Mouse (Mus musculus) ES-E14 (cell line): ENCODE data around the gene Rabif. TPM values are rescaled to one million over a fixed set of nuclear protein-coding genes. Genes with fewer than 3 reads are reported as not detected.
"Not testable (repeated sequence)": the region's sequence is repeated elsewhere in the genome, so short reads cannot be mapped to it uniquely, and the experiment has no call there.

Experiments
- DNase-seq: peaks from one replicate; pipeline ENCODE4 v3.0.0-alpha.2; 2013; ENCODE audit warnings: low read depth, low spot score
- H3K27ac ChIP-seq: 2 replicates; pipeline ENCODE4 v1.5.1; 2012; ENCODE audit warnings: low read depth, mild to moderate bottlenecking, low read length, moderate library complexity, mixed read lengths; ENCODE audit not compliant: poor library complexity, insufficient read depth, severe bottlenecking
- H3K36me3 ChIP-seq: 2 replicates; pipeline ENCODE4 v1.6.1; 2012; ENCODE audit warnings: mild to moderate bottlenecking, low read length, moderate library complexity, mixed read lengths; ENCODE audit not compliant: control insufficient read depth, poor library complexity, insufficient read depth, severe bottlenecking
- H3K4me1 ChIP-seq, 2 experiments: fragments of 150-350 bp in 1 of 2; sonication (generic) in 1 of 2; 2 replicates each; pipeline ENCODE4 v1.6.1; 2012; ENCODE audit warnings: low read length in 2 of 2, mild to moderate bottlenecking in 1 of 2, mixed read lengths in 1 of 2; ENCODE audit not compliant: control insufficient read depth in 2 of 2, insufficient read depth in 2 of 2, poor library complexity in 1 of 2
- H3K4me3 ChIP-seq, 2 experiments: fragments of 150-350 bp in 1 of 2; sonication (generic) in 1 of 2; 2 replicates each; pipeline ENCODE4 v1.5.1; 2012; ENCODE audit warnings: low read length in 2 of 2, low read depth in 1 of 2, mild to moderate bottlenecking in 1 of 2, mixed read lengths in 1 of 2; ENCODE audit not compliant: insufficient read depth in 1 of 2, poor library complexity in 1 of 2, severe bottlenecking in 1 of 2
- H3K9ac ChIP-seq: 2 replicates; pipeline ENCODE4 v1.6.1; 2012; ENCODE audit warnings: low read depth, mild to moderate bottlenecking, low read length, mixed read lengths; ENCODE audit not compliant: poor library complexity, insufficient read depth, severe bottlenecking
- H3K9me3 ChIP-seq: fragments of 150-350 bp; sonication (generic); 2 replicates; pipeline ENCODE4 v1.6.1; 2012; ENCODE audit warnings: low read depth, mild to moderate bottlenecking, low read length; ENCODE audit not compliant: control insufficient read depth, insufficient read depth
- CHD2 ChIP-seq: IDR thresholded peaks from 2 replicates; pipeline ENCODE4 v1.6.1; 2014; ENCODE audit warnings: mild to moderate bottlenecking, low read depth, low read length, inconsistent platforms
- HCFC1 ChIP-seq: IDR thresholded peaks from 2 replicates; pipeline ENCODE4 v1.6.1; 2012; ENCODE audit warnings: low read length, inconsistent platforms, borderline replicate concordance; ENCODE audit not compliant: insufficient read depth
- MAFK ChIP-seq: IDR thresholded peaks from 2 replicates; pipeline ENCODE4 v1.6.1; 2014; ENCODE audit warnings: mild to moderate bottlenecking, low read depth, low read length, inconsistent platforms; ENCODE audit not compliant: insufficient read depth
- ZC3H11A ChIP-seq: IDR thresholded peaks from 2 replicates; pipeline ENCODE4 v1.6.1; 2012; ENCODE audit warnings: low read depth, mild to moderate bottlenecking, inconsistent platforms, low read length, borderline replicate concordance
- ZNF384 ChIP-seq: IDR thresholded peaks from 2 replicates; pipeline ENCODE4 v1.6.1; 2012; ENCODE audit warnings: low read depth, low read length, inconsistent platforms
- in situ Hi-C, 2 experiments: fragments of 600-800 bp; cut with MboI; formaldehyde crosslinking; loops; one replicate each; pipeline ENCODE4 v1.15.1; 2025; ENCODE audit warnings: low sequenced_read_pairs in 2 of 2, inconsistent platforms in 1 of 2; ENCODE audit not compliant: unreplicated experiment in 2 of 2
- total RNA-seq: library from RNA; depleted of rRNA; stranded (reverse); fragments of 300-350 nt; gene quantifications from 2 replicates; pipeline ENCODE4 v1.2.3, GENCODE M21; 2012; rRNA removed

The Rabif gene
- 23.3 and 24.9 TPM in 2 replicates for total RNA-seq

- H3K27ac ChIP-seq = peak within 1 kb of the TSS; percentile 85
- no peak for TF ChIP-seq ZNF384
- TF ChIP-seq HCFC1 = peak; percentile 29; the same call in 1 of the 2 replicates
- in situ Hi-C loops = no loop called here
- DNase-seq = peak; percentile 93
- peaks cover 2% of the 10 kb centered on the region; the same call in 1 of the 2 replicates for H3K36me3 ChIP-seq
- H3K9me3 ChIP-seq = no peaks in the 10 kb centered on the region
- peak within 1 kb of the TSS; percentile 82 for H3K9ac ChIP-seq
- H3K4me1 ChIP-seq = peaks cover 0 to 1% of the 10 kb centered on the region in 2 experiments; a peak in 1 of 4 replicates
- H3K4me3 ChIP-seq = peak within 1 kb of the TSS; percentile 72 to 90
Measured at GRCm38 (mm10) chr1:134494428-134495215, at the start of gene Rabif. Rabif (plus strand) TSS chr1:134494648.

GRCm38 (mm10) chr1:134445418-134445817 lies 49.0 kb upstream of the Rabif start:
- TF ChIP-seq ZNF384 (no peak), CHD2 (no peak), MAFK (no peak), HCFC1 (no peak), ZC3H11A (no peak)
- in situ Hi-C loops = no loop called here
- no peak overlapping the region for H3K9ac ChIP-seq
- DNase-seq = no peak
- no peak overlapping the region for H3K4me3 ChIP-seq
- H3K36me3 ChIP-seq = no peaks in the 10 kb centered on the region
- peaks cover 8% of the 10 kb centered on the region for H3K9me3 ChIP-seq
- no peak overlapping the region for H3K27ac ChIP-seq
- H3K4me1 ChIP-seq = no peaks in the 10 kb centered on the region

- H3K4me3 ChIP-seq, H3K36me3 ChIP-seq, H3K9me3 ChIP-seq, DNase-seq, in situ Hi-C loops, H3K9ac ChIP-seq, H3K27ac ChIP-seq, H3K4me1 ChIP-seq: not testable (repeated sequence)
Measured at GRCm38 (mm10) chr1:134448537-134448936, 45.9 kb upstream of the Rabif start.

GRCm38 (mm10) chr1:134450201-134450600 lies 44.2 kb upstream of the Rabif start:
- Histone ChIP-seq H3K9ac (no peak overlapping the region), H3K4me1 (no peaks in the 10 kb centered on the region), H3K27ac (no peak overlapping the region), H3K9me3 (no peaks in the 10 kb centered on the region), H3K4me3 (no peak overlapping the region), H3K36me3 (no peaks in the 10 kb centered on the region)
- DNase-seq = no peak
- in situ Hi-C loops = no loop called here
- TF ChIP-seq ZC3H11A (no peak), MAFK (no peak), HCFC1 (no peak), ZNF384 (no peak), CHD2 (no peak)

- no peak for TF ChIP-seq ZC3H11A
- no peak for TF ChIP-seq MAFK
- in situ Hi-C loops = no loop called here
- Histone ChIP-seq H3K36me3 (no peaks in the 10 kb centered on the region), H3K4me3 (no peak overlapping the region), H3K9me3 (no peaks in the 10 kb centered on the region), H3K4me1 (no peaks in the 10 kb centered on the region), H3K9ac (no peak overlapping the region), H3K27ac (no peak overlapping the region)
- no peak for DNase-seq
Measured at GRCm38 (mm10) chr1:134450986-134451385, 43.5 kb upstream of the Rabif start.
